Mouse (Mus musculus): Measurements from ENCODE around the gene Gna15.

DNA sequence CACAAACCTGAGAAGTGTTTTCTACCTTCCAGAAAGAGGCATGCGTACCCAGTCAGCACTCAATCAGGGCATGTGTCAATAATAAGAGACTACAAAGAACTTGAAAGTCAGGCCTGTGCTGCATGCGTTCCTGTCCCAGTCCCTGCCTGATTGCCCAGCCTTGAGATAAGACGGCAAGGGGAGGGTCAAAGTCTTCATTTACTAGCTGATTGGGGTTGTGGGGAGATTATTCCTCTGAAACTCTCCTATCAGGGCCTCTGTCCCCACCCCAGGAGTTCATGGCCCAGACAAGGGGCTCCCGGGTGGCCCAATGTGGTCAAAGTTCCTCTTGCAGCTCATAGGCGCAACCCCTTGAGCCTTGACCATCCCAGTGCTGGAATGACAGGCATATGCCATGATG is 22.3 kb upstream of the Gna15 start:
- TF ChIP-seq CTCF (IDR thresholded peaks at IDR 0.05; ENCODE audit: low read depth) (no peak), EP300 (IDR thresholded peaks at IDR 0.05; ENCODE audit: low read depth) (no peak)
